Mouse (Mus musculus) monocyte, adult 5-6 weeks (primary cell): ENCODE data around the gene Nell1. TPM values are rescaled to one million over a fixed set of nuclear protein-coding genes. Genes with fewer than 3 reads are reported as not detected.
"Not testable (repeated sequence)": the region's sequence is repeated elsewhere in the genome, so short reads cannot be mapped to it uniquely, and the experiment has no call there.

ENCODE experiments used
- ATAC-seq: fragments of 153-309, 156-312 bp; replicated peaks from 2 replicates; pipeline ENCODE4 v1.8.0; 2017; ENCODE audit warnings: mild to moderate bottlenecking; ENCODE audit not compliant: low TSS enrichment, insufficient number of reproducible peaks, severe bottlenecking, poor library complexity, low FRiP score
- total RNA-seq: library from RNA; stranded (forward); fragments of 200-1000, 200-491, 200-594 nt; gene quantifications from 3 replicates; pipeline ENCODE4 v1.2.3, GENCODE M21; 2017

Gene Nell1
- total RNA-seq: not detected in 3 replicates

DNA sequence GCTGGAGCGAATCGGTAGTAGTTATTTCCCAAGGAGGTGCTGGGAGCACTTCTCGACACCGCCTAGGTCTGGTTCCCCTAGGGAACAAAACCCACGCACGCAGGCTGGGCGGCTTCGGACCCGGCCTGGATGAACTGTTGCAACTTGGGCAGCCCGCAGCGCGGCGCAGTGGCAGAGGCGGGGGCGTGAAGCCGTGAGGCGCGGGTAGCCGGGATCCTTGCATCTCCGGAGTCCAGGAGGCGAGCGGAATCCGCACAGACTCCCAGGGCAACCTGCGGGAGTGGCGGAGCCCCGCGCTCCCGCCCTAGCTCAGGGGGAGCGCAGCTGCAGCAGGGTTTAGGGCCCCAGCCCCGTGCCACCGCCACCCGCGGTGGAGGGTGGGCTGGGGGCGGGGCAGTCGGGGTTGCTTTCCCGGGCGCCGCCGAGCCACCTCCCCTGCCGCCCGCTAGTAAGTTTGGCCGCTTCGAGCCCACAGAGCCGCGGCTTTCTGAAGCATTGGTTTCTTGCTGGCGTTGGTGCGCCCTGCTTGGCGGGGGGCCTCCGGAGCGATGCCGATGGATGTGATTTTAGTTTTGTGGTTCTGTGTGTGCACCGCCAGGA is at the start of gene Nell1:
Gene Nell1 (plus strand): TSS at position 24 of the 600 bp plus-strand sequence.
- no peak for ATAC-seq

DNA sequence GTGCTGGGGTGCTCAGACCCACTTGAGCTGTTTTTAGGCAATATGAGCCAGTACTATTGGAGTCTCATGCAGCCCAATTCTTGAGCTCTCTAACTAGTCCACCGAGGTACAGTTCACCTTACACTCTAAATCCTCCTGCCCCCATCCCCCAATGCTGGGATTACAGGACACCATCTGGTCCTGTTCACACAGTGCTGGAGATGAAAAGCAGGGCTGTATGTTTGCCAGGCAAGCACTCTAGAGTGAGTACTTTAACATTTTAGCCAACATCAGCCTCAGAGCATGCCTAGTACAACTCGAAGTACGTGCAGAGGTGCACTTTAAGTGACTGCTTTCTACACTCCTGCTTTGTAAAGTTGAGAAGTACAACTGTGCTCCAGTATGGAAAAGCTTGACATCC is 46.1 kb upstream of the Nell1 start:
- no peak for ATAC-seq

DNA sequence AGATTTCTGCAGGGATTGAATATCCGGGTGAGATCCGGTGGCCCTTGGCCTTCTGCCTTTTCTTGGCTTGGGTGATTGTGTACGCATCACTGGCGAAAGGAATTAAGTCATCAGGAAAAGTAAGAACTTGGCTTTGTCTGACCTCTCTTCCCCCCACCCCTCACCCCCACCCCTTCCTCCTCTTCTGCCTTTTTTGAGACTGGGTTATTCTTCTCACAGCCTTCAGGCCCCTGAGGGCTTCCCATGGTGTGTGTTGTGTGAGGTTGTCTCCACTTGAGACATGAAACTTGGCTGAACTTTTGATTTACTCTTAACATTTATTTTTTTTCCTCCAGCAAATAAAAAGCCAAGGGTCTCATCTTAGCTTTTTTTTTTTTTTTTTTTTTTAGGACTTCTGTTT is 44.7 kb upstream of the Nell1 start:
- ATAC-seq: no peak

DNA sequence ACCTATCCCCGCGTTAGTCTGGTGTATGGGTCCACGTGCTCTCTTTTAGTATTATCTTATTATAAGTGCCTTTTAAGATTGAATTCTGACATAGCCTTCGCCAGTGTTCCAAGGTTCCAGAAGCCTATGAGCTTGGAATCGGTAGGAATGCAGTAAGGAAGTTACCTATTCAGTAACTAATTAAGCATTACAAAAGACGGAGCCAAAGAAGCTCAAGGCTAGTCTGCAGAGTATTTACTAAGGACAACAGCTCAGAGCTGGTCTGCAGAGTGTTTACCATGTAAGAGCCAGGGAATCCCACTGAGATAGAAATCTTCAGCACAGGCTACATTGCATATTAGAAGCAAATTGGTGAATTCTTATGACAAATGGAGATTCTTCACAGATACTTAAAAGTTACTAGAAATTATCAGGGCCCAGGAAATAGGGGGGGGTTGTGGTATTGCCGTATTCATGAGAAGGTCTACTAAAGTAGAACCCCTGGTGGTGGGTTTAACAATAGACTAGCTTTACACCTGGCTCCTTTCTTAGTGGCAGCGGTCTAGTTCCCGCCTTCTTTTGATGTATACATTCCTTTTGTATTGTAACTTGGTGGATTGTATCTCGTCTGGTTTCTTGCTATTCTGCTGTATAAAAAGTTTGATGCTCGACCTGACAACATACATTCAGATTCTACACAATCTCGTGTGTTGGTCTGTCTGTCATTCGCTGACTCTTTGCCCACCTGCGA is 41.1 kb upstream of the Nell1 start:
- not testable (repeated sequence) for ATAC-seq

DNA sequence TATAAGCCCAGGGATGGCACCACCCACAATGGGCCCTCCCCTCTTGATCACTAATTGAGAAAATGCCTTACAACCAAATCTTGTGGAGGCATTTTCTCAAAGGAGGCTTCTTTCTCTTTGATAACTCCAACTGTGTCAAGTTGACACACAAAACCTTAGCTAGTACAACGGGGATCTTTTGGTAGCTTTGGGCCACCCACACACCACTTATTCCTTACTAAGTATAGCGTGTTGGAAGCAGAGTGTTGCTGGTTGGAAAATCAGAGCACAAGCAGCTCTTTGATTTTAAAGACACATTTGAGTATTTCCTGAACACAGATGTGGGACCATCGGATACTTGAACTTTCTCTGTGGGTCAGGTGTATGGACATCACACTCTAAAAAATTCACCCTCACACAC is 37.8 kb upstream of the Nell1 start:
- ATAC-seq: no peak

DNA sequence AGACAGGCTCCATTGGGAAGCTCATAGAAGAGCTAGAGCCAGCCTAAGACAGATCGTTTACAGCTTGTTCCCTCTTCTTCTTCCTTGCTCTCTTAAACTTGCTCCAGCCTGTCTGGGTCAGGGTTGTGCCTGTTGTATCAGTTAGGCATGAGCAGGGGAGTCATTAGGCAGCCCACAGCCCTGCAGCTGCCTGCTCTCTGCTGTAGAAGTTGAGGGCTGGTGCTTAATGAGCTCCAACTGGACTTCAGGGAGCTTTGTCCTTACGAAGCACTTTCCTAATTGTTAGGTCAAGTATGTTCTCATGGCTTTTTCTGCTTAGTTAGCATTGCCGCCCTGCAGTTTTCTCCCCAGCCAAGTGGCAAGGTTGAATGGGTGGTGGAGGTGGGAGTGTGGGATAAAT is 32.6 kb upstream of the Nell1 start:
- no peak for ATAC-seq

DNA sequence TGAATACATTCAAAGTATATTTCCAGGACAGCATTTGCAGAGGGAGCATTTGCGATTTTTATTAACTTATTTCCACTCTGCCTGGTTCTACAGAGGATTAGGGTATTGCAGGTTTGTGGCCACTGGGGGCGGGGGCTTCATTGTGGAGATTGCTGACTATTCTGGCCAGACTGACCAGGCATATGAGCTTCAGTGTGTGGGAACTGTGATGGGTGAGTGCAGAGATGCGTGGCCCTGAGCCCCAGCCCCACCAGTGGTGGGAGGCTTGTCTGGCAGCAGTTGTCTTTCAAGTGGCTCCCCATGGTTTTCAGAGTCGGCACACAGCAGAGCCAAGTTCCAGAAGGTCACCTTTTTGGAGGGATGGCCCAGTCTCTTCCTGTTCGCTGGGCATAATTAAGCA is 32.2 kb upstream of the Nell1 start:
- no peak for ATAC-seq

DNA sequence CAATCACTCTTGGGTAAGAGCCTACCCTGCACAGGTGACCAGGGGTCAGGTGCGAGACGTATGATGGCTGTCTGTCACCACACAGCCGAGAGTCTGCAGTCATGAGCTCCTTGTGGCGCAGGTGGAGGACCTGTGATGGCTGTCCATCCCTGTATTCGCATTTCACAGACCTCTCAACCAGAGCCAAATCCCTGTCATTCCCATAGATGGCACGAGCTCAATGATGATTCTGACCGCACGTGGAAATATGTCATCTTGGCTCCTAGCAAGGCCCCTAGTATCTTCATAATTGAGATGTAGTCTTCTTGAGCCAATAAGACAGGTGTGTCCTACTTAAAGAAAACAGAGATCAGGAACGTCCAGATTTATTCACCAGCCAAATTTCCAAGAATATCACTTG is 28.0 kb upstream of the Nell1 start:
- no peak for ATAC-seq

DNA sequence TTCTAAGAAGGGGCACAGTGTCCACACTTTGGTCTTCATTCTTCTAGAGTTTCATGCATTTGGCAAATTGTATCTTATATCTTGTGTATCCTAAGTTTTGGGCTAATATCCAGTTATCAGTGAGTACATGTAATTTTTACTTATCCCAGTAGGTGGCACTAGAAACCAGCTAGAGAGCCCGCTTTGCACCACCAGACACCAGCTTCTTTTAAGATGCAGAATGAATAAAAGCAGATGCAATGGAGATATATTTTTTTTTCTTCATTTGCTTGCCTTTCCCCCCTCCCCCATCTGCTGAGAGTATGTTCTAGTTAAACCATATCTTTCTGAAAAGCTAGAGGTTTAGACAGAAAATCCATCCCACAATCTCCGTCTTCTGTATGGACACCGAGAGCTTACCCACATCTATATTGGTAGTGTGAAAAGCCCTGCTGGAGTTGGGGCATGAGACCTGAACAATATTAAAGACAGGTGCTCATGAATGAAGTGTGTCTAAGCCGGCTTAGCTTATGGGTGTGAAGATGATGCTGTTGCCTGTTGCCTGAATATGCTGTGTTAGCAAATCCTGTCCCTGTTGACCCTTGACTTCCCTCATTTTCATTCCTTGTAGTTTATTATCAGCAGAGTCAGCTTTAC is 21.0 kb upstream of the Nell1 start:
- no peak for ATAC-seq

DNA sequence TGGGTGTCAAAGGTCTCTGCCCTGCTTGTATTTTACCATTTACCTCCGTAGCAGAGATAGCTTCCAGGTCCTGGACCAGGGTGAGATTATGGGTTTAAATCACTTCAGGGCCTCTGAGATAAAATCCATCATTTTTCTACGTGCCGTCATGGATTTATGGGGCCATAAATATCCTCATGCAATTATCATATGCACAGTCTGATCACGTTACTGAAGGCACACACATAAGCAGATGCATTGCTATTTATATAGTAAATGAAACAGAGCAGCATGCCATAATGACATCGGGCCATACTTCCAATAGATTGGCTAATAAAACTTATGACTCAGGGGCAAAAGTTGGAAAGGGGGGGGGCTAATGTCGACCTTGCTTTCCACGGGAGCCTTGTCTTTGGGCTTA is 19.8 kb upstream of the Nell1 start:
- no peak for ATAC-seq

DNA sequence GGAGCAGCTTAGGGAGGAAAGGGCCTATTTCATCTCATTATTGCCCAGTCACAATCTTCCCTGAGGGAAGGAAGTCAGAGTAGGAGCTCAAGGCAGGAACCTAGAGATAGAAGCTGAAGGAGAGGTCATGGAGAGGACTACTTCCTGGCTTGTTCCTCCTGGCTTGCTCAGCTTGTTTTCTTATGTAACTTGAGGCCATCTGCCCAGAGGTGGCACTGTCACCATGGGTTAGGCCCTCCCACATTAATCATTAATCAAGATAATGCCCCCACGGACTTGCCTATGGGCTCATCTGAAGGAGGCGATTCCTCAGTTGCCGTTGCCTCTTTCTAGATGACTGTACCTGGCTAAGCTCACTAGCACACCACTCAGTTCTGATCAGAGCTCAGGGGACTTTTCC is 17.5 kb upstream of the Nell1 start:
- ATAC-seq: no peak

DNA sequence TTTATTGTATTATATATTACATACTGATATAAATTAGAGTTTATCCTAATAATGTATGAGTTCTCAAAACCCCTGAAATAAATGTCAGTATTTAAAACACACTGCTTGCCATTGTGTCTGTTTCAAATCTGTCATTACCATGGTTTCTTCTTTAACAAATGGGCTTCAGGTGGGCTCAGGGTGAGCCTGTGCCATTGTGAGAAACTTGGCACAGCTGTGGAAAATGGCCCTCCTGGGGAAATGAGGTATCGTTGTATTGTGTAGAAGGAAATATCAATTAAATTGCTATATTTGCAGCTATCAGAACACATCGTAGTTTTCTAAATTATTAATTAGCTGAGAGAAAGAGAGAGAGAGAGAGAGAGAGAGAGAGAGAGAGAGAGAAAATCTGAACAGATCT is 10.9 kb upstream of the Nell1 start:
- ATAC-seq: no peak

DNA sequence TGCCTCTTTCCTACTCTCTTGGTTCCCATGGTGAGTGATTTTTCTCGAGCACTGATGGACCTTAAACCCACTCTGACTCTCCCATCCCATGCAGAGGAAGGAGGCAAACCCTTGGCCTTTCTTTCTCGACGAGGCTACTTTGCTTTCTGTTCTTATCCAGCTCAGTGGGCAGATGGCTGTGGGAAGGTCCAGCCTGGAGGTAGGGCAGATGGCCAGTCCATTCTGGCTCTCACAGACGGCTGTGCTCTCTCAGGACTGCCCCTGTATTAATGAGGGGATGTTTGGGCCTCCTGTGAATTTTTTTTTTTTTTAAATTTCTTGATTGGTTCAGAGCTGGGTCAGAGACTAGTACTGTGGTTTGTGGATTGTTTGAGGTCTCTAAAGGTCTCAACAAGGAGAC is 5.1 kb upstream of the Nell1 start:
- ATAC-seq: no peak

DNA sequence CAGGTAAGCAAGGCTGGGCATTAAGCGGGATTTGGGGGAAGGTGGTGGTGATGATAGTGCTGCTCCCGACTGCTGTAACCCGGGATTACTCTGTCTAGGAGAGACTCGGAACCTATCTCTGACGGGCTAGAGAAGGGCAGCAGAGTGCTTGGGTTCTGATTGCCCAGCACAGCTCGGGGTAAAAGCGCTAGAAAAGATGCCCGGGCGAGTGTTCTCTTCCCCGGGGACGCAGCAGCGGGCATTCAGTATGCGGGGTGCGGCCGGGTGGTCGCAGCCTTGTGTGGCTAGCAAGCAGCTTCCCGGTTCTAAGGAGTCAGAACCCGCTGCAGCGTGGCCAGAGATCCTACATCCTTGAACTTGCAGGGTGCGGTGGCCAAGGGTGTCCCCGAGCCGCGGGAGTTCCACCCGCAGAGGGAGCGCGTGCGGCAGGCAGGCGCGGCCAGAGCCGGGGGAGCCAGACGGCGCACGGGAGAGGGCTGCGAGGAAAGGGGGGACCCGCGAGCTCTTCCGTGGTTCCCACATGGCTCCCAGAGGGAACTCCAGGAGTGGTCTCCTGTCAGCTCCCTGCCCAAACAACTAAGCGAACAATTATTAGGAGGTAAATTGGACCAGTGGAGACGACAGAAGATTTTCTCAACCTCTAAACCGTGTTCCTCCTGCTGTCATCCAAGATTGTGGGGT is 917 bp downstream of the Nell1 start:
- ATAC-seq: no peak

DNA sequence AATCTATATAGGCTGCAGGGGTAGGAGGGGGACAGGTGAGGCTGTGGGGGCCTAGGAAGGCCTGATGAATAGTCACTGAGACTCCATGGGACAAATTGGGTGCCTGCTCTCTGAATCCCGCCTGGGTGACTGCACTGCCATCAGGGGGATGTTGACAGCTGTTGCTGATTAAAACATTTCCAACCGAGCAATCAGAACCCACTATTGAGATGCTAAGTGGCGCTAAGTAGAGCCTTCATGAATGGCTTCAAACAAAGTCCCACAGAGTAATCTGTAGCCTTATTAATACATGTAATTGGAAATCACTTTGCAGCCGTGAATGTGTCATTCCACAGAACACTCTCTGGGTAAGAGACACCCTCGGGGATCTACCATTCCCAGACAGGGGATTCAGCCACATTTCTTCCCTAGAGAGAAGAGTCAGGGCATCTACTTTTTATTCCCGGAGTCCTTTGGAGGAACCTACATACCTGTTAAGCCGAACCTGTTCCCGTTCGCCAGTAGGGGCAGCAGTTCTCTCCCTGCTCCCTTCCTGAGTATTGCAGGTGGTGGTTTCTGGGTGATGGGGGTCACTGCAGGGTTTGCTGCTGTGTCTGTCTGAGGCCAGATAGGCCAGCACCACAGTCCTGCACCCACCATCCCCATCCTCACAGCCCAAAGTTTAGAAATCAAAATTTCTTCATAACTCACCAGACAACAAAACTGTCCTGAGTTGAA is 7.0 kb downstream of the Nell1 start:
- no peak for ATAC-seq

DNA sequence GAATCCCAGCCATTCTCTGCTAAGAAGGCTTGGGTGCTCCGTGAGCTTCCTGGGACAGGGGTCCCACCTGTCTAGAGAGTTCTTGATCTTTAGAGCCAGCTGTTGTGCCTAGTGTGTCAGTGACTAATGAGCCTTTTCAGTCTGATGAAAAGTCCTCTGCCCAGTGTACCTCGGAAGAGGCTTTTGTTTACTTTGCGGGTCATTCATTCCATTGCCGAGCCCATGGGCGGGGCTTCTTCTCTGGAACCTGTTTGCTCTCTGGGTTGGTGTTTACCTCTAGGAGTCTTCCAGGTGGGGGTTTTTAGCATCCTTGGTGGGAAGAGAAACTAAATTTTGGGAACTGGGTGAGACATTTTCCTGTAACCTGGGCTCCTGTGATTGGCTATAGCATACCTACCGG is 10.0 kb downstream of the Nell1 start:
- no peak for ATAC-seq

DNA sequence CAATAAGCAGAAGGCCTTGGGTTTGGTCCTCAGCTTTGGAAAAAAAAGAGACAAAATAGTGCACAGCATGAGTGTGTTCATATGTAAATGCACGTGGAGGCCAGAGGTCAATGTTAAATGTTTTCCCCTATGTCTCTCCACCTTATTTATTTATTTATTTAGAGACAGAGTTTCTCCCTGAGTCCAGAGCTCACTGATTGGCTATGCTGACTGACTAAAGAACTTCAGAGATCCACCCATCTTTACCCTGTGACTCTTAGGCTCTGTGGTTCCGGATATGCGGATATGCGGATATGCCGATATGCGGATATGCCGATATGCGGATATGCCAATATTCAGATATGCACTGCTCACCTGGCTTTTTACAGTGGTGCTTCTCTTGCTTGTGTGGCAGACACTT is 11.3 kb downstream of the Nell1 start:
- no peak for ATAC-seq

DNA sequence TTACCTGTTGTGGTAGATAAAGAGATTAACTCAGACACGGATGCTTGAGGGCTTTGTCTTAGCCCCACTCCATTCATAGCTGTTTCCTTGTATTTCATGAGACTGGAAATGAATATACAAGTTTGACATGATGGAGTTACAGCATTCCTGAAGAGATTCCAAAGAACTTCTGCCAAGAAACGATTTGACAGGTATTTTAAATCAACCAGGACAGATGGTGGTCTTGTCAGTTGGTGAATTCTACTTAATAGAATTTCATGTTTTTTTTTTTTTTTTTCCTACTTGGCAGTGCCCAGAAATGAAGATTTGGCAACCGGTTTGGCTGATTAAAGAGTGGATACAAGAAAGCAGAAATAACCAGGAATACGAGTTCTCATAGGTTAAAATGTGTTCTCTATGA is 24.7 kb downstream of the Nell1 start:
- no peak for ATAC-seq

DNA sequence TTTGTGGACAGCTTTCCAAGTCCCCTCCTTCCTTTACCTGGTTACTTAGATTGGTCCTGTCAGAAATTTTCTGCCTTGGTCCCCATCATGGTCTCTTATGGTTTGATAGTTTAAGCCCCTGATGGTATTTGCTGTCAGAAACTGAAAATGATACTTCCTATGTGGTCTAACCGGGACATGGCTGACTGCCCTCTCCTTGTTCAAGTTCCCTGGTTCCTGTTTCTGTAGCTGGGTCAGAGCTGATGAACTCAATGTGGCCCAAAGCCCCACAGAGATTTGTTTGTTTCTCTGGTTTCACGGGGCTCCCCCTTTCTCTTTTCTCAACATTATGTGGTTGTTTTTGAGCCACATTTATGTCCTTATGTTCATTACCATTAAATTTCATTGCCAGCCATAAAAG is 30.6 kb downstream of the Nell1 start:
- no peak for ATAC-seq
